Mouse (Mus musculus) heart, postnatal 0 days (tissue): ENCODE measurements around the gene Olfr777.
"Not testable (repeated sequence)": the region's sequence is repeated elsewhere in the genome, so short reads cannot be mapped to it uniquely, and the experiment has no call there.

Source experiments
- CTCF ChIP-seq: IDR thresholded peaks from 2 replicates; pipeline ENCODE4 v1.5.1; 2016; ENCODE audit warnings: antibody characterized with exemption, control low read depth, low read depth
- EP300 ChIP-seq: IDR thresholded peaks from 2 replicates; pipeline ENCODE4 v1.6.1; 2016; ENCODE audit warnings: antibody characterized with exemption, low read depth

- not testable (repeated sequence) for TF ChIP-seq CTCF, EP300
These were observed 42.2 kb upstream of the Olfr777 start for GRCm38 (mm10) chr10:129313521-129313920.
